Mouse (Mus musculus): ENCODE measurements around the gene Gpr18. TPM values are rescaled to one million over a fixed set of nuclear protein-coding genes. Genes with fewer than 3 reads are reported as not detected.

The Gpr18 gene
- polyA plus RNA-seq, 1 experiment from 2014 or later = 0.20 TPM

DNA sequence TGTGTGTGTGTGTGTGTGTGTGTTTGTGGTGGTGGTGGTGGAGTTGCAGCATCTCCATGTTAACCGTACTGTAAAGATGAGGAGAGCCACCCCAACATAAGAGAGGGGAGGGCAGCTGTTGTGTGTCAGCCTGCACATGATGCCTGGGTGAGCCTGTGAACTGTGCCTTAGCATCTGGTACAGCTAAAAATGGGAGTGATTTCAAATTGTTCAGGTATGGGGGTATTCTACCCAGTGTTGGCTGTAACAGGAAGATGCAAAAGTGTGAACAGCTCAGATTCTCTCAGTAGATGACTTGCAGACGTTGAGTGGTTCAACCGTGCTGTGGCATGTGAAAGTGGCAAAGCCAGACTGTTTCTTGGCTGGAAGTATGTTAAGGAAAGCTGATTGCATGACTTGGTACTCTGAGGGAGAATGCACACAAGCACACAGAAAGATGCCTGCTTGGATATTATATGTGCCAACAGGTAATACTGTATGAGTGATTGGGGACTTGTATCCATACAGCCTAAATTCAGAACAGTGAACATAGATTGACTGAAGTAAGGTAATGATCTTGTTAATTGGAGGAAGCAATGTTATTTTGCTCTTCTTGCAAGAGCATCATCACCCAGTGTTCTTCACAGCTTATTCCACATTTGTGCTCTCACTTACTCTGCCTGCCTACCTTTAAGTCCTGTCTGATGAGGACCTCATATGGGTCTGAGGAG is 42.6 kb upstream of the Gpr18 start:
- no peaks in the 10 kb centered on the region for H3K36me3 ChIP-seq
- WGBS = 87% methylated on average over 3 of the region's 3 CpGs
- H3K27ac ChIP-seq = no peak overlapping the region
- H3K4me1 ChIP-seq = no peaks in the 10 kb centered on the region
- no peak overlapping the region for H3K4me2 ChIP-seq (replicated peaks)
- no peak overlapping the region for H3K4me3 ChIP-seq
- H3K9me3 ChIP-seq = no peaks in the 10 kb centered on the region
- no peak overlapping the region for H3K9ac ChIP-seq
- H3K27me3 ChIP-seq (replicated peaks) = no peaks in the 10 kb centered on the region
- no peak for ATAC-seq (ENCODE audit: low FRiP score, low read depth)

- H3K36me3 ChIP-seq = no peaks in the 10 kb centered on the region
- ATAC-seq (ENCODE audit: low FRiP score, low read depth) = no peak
- 93% methylated on average over 10 of the region's 10 CpGs for WGBS
Observed at GRCm38 (mm10) chr14:121957176-121957871, 41.7 kb upstream of the Gpr18 start.

GRCm38 (mm10) chr14:121956291-121956690 is 40.7 kb upstream of the Gpr18 start:
- 94% methylated on average over 5 of the region's 5 CpGs for WGBS
- Histone ChIP-seq H3K4me1 (no peaks in the 10 kb centered on the region), H3K27me3 (replicated peaks) (no peaks in the 10 kb centered on the region), H3K4me3 (no peak overlapping the region), H3K36me3 (no peaks in the 10 kb centered on the region), H3K27ac (no peak overlapping the region), H3K4me2 (replicated peaks) (no peak overlapping the region), H3K9me3 (no peaks in the 10 kb centered on the region), H3K9ac (no peak overlapping the region)
- no peak for ATAC-seq (ENCODE audit: low FRiP score, low read depth)

More at GRCm38 (mm10) chr14:121957176-121957871, 41.7 kb upstream of the Gpr18 start:
- no peak overlapping the region for H3K9ac ChIP-seq
- no peaks in the 10 kb centered on the region for H3K9me3 ChIP-seq
- no peak overlapping the region for H3K27ac ChIP-seq
- no peaks in the 10 kb centered on the region for H3K4me1 ChIP-seq
- H3K4me2 ChIP-seq (replicated peaks) = no peak overlapping the region
- H3K4me3 ChIP-seq = no peak overlapping the region
- no peaks in the 10 kb centered on the region for H3K27me3 ChIP-seq (replicated peaks)

- H3K4me2 ChIP-seq (replicated peaks) = no peak overlapping the region
- H3K9ac ChIP-seq = no peak overlapping the region
- no peaks in the 10 kb centered on the region for H3K4me1 ChIP-seq
- ATAC-seq (ENCODE audit: low FRiP score, low read depth) = no peak
- H3K36me3 ChIP-seq = no peaks in the 10 kb centered on the region
- no peak overlapping the region for H3K4me3 ChIP-seq
- 86% methylated on average over 5 of the region's 5 CpGs for WGBS
- no peaks in the 10 kb centered on the region for H3K27me3 ChIP-seq (replicated peaks)
- no peak overlapping the region for H3K27ac ChIP-seq
- H3K9me3 ChIP-seq = no peaks in the 10 kb centered on the region
Observed at GRCm38 (mm10) chr14:121955176-121955795, 39.7 kb upstream of the Gpr18 start.

- H3K9ac ChIP-seq = no peak overlapping the region
- H3K27me3 ChIP-seq (replicated peaks) = no peaks in the 10 kb centered on the region
- H3K4me1 ChIP-seq = no peaks in the 10 kb centered on the region
- H3K27ac ChIP-seq = no peak overlapping the region
- no peaks in the 10 kb centered on the region for H3K36me3 ChIP-seq
- 96% methylated on average over 12 of the region's 12 CpGs for WGBS
- no peak for ATAC-seq (ENCODE audit: low FRiP score, low read depth)
- no peak overlapping the region for H3K4me3 ChIP-seq
- no peaks in the 10 kb centered on the region for H3K9me3 ChIP-seq
- no peak overlapping the region for H3K4me2 ChIP-seq (replicated peaks)
Observed at GRCm38 (mm10) chr14:121954608-121955007, 39.0 kb upstream of the Gpr18 start.

- Histone ChIP-seq H3K4me1 (no peaks in the 10 kb centered on the region), H3K4me2 (replicated peaks) (no peak overlapping the region), H3K9me3 (no peaks in the 10 kb centered on the region), H3K9ac (no peak overlapping the region), H3K27ac (no peak overlapping the region), H3K4me3 (no peak overlapping the region), H3K36me3 (no peaks in the 10 kb centered on the region), H3K27me3 (replicated peaks) (no peaks in the 10 kb centered on the region)
- no peak for ATAC-seq (ENCODE audit: low FRiP score, low read depth)
- WGBS = 93% methylated on average over 11 of the region's 11 CpGs
Observed at GRCm38 (mm10) chr14:121954129-121954528, 38.5 kb upstream of the Gpr18 start.

DNA sequence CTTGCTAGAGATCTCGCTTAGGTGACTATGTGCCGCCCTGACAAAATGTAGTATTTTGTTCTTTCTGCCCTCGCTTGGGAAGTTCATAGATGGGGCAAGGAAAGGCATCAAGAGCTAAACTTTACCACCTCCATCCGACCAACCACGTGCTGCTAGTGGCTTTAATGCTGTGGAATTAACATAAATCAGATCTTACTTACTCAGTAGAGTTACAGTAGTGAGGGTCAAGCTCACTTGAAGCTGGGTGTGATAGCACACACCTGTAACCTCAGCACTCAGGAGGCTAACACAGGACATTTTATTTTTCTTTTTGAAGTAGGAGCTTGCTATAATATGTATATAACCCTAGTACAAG is 36.4 kb upstream of the Gpr18 start:
- no peaks in the 10 kb centered on the region for H3K4me1 ChIP-seq
- ATAC-seq (ENCODE audit: low FRiP score, low read depth) = no peak
- no peaks in the 10 kb centered on the region for H3K27me3 ChIP-seq (replicated peaks)
- no peak overlapping the region for H3K4me2 ChIP-seq (replicated peaks)
- 94% methylated on average over 5 of the region's 5 CpGs for WGBS
- no peaks in the 10 kb centered on the region for H3K36me3 ChIP-seq
- H3K27ac ChIP-seq = no peak overlapping the region
- no peak overlapping the region for H3K9ac ChIP-seq
- no peaks in the 10 kb centered on the region for H3K9me3 ChIP-seq
- H3K4me3 ChIP-seq = no peak overlapping the region

DNA sequence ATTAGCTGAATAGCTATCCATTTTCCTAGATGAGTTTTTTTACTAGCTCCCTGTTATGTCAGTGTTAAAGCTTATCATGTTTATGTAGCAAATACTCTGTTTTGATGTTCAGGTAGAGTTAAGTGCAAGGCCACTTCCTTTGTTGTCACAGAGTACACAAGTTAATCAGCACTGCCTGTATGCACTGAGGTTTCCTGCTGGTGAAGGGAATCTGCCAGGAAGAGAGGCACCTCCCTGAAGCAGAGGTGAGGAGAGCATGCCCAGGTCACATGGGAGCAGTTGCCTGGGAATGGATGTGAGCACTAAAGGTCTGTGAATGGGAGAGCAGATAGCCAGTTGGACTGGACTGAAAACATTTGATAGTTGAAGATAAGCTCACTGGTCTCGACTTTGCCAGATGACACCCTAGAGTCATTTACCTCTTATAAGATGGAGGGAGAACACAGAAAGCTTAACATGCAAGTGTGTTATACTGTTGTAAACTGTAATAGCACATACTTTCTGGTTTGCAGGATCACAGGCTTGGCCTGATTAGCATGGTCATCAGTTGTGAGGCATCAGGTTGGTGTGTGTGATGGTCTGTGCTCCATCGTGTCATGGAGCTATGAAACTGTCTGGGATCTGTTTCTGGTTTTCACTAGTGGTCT is 35.9 kb upstream of the Gpr18 start:
- no peak for ATAC-seq (ENCODE audit: low FRiP score, low read depth)
- no peaks in the 10 kb centered on the region for H3K4me1 ChIP-seq
- H3K4me2 ChIP-seq (replicated peaks) = no peak overlapping the region
- no peak overlapping the region for H3K9ac ChIP-seq
- H3K36me3 ChIP-seq = no peaks in the 10 kb centered on the region
- H3K27ac ChIP-seq = no peak overlapping the region
- H3K27me3 ChIP-seq (replicated peaks) = no peaks in the 10 kb centered on the region
- H3K9me3 ChIP-seq = no peaks in the 10 kb centered on the region
- no peak overlapping the region for H3K4me3 ChIP-seq
- 91% methylated on average over 2 of the region's 2 CpGs for WGBS

GRCm38 (mm10) chr14:121949897-121950296 is 34.3 kb upstream of the Gpr18 start:
- ATAC-seq (ENCODE audit: low FRiP score, low read depth) = no peak
- H3K27ac ChIP-seq = no peak overlapping the region
- H3K4me1 ChIP-seq = no peaks in the 10 kb centered on the region
- WGBS = 94% methylated on average over 5 of the region's 5 CpGs
- no peaks in the 10 kb centered on the region for H3K27me3 ChIP-seq (replicated peaks)
- no peaks in the 10 kb centered on the region for H3K9me3 ChIP-seq
- no peaks in the 10 kb centered on the region for H3K36me3 ChIP-seq
- H3K9ac ChIP-seq = no peak overlapping the region
- no peak overlapping the region for H3K4me2 ChIP-seq (replicated peaks)
- H3K4me3 ChIP-seq = no peak overlapping the region

DNA sequence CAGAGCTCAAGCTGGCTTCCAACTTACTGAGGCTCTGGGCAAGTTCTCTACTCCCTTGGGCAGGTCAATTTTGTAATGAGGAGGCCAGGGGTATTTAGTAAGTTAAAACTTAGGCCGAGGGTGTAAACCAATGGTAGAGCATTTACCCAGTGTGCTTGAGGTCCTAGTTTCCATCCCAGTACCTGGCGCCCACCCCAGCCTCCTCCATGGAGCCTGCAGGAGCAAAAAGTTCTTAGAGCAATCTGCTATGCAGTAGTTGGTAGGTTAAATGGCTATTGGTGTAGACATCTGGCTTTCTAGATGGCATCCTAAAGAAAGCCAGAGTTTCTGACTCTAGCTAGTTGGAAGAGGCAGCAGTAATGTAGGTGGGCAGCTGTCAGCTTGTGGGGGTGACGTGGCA is 33.9 kb upstream of the Gpr18 start:
- no peak for ATAC-seq (ENCODE audit: low FRiP score, low read depth)
- WGBS = 92% methylated on average over 3 of the region's 3 CpGs
- Histone ChIP-seq H3K27ac (no peak overlapping the region), H3K4me1 (no peaks in the 10 kb centered on the region), H3K4me2 (replicated peaks) (no peak overlapping the region), H3K36me3 (no peaks in the 10 kb centered on the region), H3K9me3 (peaks cover 2% of the 10 kb centered on the region; the same call in 1 of the 2 replicates), H3K4me3 (no peak overlapping the region), H3K9ac (no peak overlapping the region), H3K27me3 (replicated peaks) (no peaks in the 10 kb centered on the region)

GRCm38 (mm10) chr14:121947966-121948365 is 32.4 kb upstream of the Gpr18 start:
- WGBS = 94% methylated on average over 3 of the region's 3 CpGs
- H3K4me3 ChIP-seq = no peak overlapping the region
- H3K4me2 ChIP-seq (replicated peaks) = no peak overlapping the region
- H3K9me3 ChIP-seq = peaks cover 5% of the 10 kb centered on the region; the same call in 1 of the 2 replicates
- H3K4me1 ChIP-seq = no peaks in the 10 kb centered on the region
- H3K27ac ChIP-seq = no peak overlapping the region
- H3K36me3 ChIP-seq = no peaks in the 10 kb centered on the region
- no peaks in the 10 kb centered on the region for H3K27me3 ChIP-seq (replicated peaks)
- no peak overlapping the region for H3K9ac ChIP-seq
- ATAC-seq (ENCODE audit: low FRiP score, low read depth) = no peak

- H3K4me1 ChIP-seq = no peaks in the 10 kb centered on the region
- no peak overlapping the region for H3K27ac ChIP-seq
- H3K9ac ChIP-seq = no peak overlapping the region
- no peaks in the 10 kb centered on the region for H3K36me3 ChIP-seq
- WGBS = 78% methylated on average over 8 of the region's 8 CpGs
- no peak overlapping the region for H3K4me2 ChIP-seq (replicated peaks)
- no peak for ATAC-seq (ENCODE audit: low FRiP score, low read depth)
- no peaks in the 10 kb centered on the region for H3K27me3 ChIP-seq (replicated peaks)
- H3K4me3 ChIP-seq = no peak overlapping the region
- H3K9me3 ChIP-seq = peaks cover 5% of the 10 kb centered on the region; the same call in 1 of the 2 replicates
Observed at GRCm38 (mm10) chr14:121947201-121947760, 31.7 kb upstream of the Gpr18 start.

Measured in neural tube, embryonic 12.5 days (tissue).